Mouse (Mus musculus): ENCODE results near the gene Adamts2.

The Adamts2 gene

DNA sequence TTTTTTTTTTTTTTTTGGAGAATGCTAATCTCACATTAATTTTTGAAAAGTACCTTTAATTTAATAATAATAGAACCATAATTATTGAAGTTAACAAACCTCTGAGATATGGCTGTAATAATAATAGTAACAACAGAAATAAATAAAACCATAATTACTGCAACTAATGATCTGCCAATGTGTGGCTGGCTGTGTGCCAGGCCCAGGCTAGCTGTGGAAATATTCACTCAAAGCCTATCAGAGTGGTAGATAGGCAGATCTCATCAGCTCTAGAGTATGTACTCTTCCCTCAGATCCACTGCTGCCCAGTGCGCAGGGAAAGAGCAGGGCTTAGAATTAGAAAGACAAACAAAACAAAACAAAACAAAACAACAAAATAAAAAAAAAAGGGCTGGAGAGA, 136.6 kb downstream of the Adamts2 start:
- DNase-seq, result peak in 1 of 2 experiments; percentile 27

- DNase-seq, result no peak
These were observed 137.6 kb downstream of the Adamts2 start for GRCm38 (mm10) chr11:50739453-50739852.

GRCm38 (mm10) chr11:50742146-50742545, 140.3 kb downstream of the Adamts2 start:
- DNase-seq, result no peak

GRCm38 (mm10) chr11:50744971-50745370, 143.1 kb downstream of the Adamts2 start:
- DNase-seq, result no peak

DNA sequence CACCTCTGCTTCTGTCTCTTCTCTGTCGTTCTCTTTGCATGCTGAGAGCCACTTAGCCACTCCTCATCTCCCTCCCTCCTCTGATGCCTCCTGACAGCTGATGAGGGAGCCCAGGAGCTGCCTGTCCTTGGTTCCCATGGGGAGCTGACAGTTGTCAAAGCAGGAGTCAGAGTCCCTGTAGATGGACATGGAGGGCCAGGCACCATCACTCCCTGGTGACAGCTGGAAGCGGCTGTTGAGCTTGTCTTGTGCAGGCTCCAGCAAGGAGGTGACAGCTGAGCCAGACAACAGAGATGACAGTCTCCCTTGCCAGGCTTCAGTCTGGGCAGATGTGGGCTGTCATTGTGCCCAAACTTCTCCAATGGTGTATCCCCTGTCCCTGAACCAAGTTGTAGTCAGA, 144.6 kb downstream of the Adamts2 start:
- DNase-seq, result no peak

DNA sequence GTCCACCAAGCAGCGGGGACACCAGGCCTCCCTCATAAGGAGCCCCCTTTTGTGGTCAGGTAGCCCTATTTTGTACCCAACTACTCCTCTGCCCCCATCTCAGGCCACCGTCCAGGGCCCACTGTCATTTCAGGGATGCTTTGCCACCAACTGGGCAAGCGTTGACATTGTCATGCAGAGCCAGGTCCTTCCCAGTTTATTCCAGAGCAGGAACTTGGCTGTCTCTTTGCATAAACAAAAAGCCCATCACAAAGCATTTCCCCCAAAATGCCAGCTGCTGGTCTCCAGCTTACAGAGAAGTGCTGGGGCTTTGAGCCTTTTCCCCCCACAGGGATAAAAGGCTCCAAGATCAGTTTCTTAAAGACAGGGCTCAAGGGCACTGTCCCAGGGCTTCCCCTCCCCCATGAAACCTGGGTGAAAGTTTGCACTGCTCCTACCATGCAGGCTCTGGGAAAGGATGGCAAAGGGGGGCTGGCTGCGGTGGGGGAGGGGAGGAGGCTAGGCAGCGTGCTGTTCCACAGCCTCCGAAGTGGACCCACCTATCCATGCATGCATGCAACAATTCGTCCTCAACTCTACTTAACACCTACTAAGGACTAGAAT, 149.2 kb downstream of the Adamts2 start:
- DNase-seq, result no peak

DNA sequence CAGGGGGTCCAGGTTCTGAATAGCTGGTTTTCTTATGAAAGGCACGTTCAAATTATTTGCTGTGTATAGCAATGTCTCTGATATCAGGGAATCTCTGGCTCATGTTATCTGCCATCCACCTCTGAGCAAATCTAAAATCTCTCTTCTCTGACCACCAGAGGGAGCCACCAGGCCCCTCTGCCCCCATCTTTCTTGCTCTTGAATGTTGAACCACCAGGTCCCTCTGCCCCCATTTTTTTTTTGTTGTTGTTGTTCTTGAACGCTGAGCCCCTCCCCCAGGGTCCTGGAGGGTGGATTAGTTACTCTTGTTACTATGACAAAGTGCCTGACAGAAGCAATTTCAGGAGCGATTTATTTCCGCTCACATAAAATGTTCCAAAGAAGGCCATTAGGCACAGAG, 155.9 kb downstream of the Adamts2 start:
- DNase-seq, result peak in 1 of 2 experiments; percentile 20

GRCm38 (mm10) chr11:50766461-50766860, 164.6 kb downstream of the Adamts2 start:
- no peak for DNase-seq

GRCm38 (mm10) chr11:50767039-50767438, 165.2 kb downstream of the Adamts2 start:
- peak; percentile 61 to 79 for DNase-seq

- DNase-seq, result peak; percentile 92 to 94
These were observed 167.3 kb downstream of the Adamts2 start for GRCm38 (mm10) chr11:50768995-50769749.

GRCm38 (mm10) chr11:50771006-50771405, 169.1 kb downstream of the Adamts2 start:
- no peak for DNase-seq

DNA sequence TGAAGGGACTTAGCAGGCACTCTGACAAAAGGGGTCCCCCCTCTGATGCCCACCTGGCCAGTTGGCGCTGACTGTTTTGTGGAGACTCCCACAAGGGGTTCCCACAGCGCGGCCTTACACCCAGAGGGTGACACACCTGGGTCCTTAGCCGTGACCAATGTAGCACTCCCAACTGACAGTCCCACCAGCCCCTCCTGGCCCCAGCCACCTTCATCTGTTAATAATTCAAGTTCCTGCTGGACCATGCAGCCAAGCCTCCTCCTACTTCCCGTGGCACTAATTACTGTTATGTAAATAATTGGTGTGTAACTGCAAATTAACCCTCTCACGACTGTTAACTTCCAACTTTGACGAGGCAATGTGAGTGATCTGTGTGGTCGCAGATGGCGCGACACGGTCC, 195.8 kb downstream of the Adamts2 start:
- no peak for DNase-seq

DNA sequence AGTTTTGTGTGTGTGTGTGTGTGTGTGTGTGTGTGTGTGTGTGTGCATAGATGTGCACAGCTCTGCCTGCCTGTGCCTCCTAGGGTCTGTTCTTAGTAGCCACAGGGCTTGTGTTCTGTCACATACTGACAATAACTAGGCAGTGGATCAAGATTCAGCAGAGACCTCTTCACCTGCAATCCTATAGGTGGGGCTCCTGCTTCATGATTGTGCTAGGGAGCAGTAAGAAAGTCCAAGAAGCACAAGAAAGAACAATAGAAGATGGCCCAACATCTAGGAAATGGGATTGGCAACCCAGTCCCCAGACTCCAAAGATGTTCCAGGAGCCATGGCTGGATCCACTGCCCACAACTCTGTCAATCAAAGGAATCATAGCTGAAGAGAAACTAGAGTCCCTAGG, 197.0 kb downstream of the Adamts2 start:
- DNase-seq, result no peak

GRCm38 (mm10) chr11:50814233-50814632, 212.3 kb downstream of the Adamts2 start:
- DNase-seq, result no peak

- DNase-seq, result no peak
These were observed 224.3 kb downstream of the Adamts2 start for GRCm38 (mm10) chr11:50826214-50826613.

- DNase-seq, result peak; percentile 89 to 91
These were observed 225.4 kb downstream of the Adamts2 start, which contains the start of gene Zfp354c for GRCm38 (mm10) chr11:50827010-50827953. Zfp354c (minus strand) TSS chr11:50827724.

DNA sequence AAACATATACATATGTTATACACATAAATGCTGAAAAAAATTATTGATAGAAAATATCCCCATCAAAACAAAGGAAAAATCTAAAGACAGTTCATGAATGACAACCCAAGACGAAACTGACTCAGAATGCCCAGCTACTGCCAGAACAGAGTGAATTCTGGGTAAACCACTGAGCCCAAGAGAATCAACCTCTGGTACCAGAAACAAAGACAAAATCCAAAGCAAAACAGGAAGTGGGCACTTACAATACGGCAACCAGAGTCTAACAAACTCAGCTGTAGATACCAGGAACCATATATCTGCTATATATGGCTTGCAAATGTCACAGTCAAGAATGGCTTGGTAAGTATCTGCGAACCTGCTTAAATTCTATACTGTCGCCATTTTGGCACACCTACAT, 233.8 kb downstream of the Adamts2 start:
- no peak for DNase-seq

GRCm38 (mm10) chr11:50841023-50841735, 239.3 kb downstream of the Adamts2 start, which contains the start of gene Zfp879:
Zfp879 (minus strand) TSS chr11:50841552.
- peak; percentile 97 to 98 for DNase-seq

GRCm38 (mm10) chr11:50845951-50846350, 244.1 kb downstream of the Adamts2 start:
- DNase-seq, result no peak

DNA sequence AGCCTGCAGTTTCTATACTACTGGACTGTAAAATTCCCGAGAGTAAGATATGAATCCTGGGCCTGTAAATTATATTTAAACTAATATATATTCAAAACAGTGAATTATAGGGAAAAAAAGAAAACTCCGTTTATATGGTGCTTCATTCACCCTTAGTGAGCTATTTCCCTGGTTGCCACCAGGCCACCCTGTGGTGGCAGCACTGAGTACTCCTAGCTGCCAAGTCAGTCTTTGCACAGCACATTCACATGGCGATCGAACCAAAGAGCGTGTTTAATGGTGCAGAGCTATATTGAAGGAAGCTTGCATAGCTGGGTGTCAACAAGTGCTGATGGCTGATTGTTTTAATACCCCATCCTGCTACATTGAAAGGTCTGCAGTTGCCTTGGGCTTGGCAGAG, 245.2 kb downstream of the Adamts2 start:
- peak in 1 of 2 experiments; percentile 36 for DNase-seq

DNA sequence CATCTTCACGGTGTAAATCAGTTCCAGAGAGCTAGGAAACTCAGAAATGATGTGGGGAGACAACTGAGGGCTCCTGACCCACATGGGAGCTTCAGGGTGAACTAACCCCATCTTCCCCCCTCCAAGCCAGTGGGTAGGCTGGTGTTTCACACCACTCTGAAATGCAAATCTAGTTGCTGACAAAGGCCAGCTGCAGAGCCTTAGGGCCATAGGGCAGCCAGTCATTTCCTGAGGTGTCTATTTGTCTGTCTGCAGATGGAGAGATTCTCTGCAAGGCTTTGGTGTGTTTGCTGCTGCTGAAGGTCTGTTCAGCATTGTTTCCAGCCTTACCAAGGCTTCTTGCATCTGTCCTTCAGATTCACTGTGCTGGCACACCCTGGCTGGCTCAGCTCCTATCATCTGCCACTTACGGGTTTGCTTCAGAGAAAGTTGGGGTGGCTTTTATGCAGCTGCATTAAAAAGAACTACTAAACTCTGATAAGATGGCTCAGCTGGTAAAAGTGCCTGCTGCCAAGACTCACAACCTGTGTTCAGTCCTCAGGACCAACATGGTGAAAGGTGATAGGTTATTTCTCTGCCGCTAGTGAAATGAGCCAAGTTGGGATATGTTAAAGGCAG, 246.7 kb downstream of the Adamts2 start:
- DNase-seq, result no peak

DNA sequence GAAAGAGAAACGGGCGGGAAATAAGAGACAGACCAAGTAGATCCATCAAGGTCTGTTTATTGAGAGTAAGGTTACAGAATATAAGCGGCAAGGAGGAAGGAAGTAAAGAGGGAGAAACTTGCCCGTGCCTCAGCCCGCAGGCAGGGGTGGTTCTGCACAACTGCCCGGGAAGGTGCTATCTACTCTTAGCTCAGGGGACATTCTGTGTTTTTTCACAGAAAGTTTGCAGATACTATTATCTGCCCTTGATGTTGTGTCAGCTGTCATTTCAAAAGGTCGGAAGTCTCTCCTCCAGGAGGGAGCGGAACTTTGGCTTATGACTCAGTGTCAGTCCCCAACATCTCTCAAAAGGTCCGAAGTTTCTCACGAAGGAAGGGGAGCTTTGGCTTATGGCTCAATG, 247.4 kb downstream of the Adamts2 start:
- no peak for DNase-seq

Data from cerebellum, postnatal 25 days (tissue).